Mouse (Mus musculus): Measurements from ENCODE around the gene Dcp1b. TPM values are rescaled to one million over a fixed set of nuclear protein-coding genes. Genes with fewer than 3 reads are reported as not detected.
"Not testable (repeated sequence)": the region's sequence is repeated elsewhere in the genome, so short reads cannot be mapped to it uniquely, and the experiment has no call there.

Dcp1b gene
- polyA plus RNA-seq, 1 experiment from 2014 or later: 7.3 TPM

DNA sequence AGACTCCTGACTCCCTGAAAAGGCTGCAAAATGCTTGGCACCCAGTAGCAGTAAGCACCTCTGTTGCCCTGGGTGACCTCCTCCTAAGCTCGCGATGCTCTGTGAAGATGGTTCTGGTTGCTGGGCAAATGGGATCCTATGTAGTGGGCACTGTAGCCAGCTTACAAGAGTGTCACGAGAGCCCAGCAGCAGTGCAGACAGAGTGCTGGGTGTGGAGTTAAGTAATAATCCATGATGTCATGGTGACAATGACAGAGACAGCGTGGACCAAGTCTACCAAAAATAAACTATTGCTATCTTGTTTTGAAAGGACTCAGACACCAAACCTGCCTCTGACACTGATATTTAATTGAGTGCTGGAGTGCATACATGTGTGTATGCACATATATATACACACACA is 26.5 kb downstream of the Dcp1b start:
- Histone ChIP-seq H3K27ac (ENCODE audit: low read depth) (no peak overlapping the region), H3K4me3 (ENCODE audit: low read depth, low read length) (no peak overlapping the region), H3K9me3 (ENCODE audit: low read depth, low read length) (no peaks in the 10 kb centered on the region), H3K27me3 (ENCODE audit: insufficient read depth, low read length) (no peaks in the 10 kb centered on the region), H3K4me2 (no peak overlapping the region), H3K4me1 (ENCODE audit: insufficient read depth) (no peaks in the 10 kb centered on the region), H3K9ac (no peak overlapping the region), H3K36me3 (ENCODE audit: insufficient read depth) (no peaks in the 10 kb centered on the region)
- no peak for DNase-seq
- ATAC-seq (ENCODE audit: insufficient read depth): no peak
- WGBS: 73% methylated on average over 4 of the region's 4 CpGs
- TF ChIP-seq CTCF (IDR thresholded peaks at IDR 0.05; ENCODE audit: low read depth): no peak

DNA sequence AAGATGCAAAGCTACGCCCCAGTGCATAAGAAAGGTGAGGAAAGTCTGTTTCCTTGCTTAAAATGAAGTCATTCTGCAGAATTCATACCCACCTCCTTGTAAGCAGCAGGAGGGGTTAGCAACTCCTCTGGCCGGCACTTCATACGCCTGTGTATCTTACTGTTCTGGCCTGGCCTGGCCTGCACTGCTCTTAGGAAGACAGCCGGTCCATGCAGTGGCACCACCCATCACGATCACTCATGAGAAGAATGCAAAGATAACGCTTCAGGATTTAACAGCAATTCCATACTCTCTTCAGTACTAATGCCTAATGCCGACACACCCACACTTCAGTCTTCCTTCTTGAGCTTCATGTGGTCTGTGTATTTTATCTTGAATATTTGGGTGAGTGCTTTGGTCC is 29.2 kb downstream of the Dcp1b start:
- no peaks in the 10 kb centered on the region for H3K4me1 ChIP-seq (ENCODE audit: insufficient read depth)
- no peak overlapping the region for H3K27ac ChIP-seq (ENCODE audit: low read depth)
- DNase-seq (peak; percentile 34), ATAC-seq (ENCODE audit: insufficient read depth) (peak; percentile 63; the same call in 1 of the 2 replicates)
- TF ChIP-seq CTCF (IDR thresholded peaks at IDR 0.05; ENCODE audit: low read depth): no peak
- no peaks in the 10 kb centered on the region for H3K9me3 ChIP-seq (ENCODE audit: low read depth, low read length)
- H3K4me3 ChIP-seq (ENCODE audit: low read depth, low read length): no peak overlapping the region
- 54% methylated on average over 7 of the region's 7 CpGs for WGBS
- H3K27me3 ChIP-seq (ENCODE audit: insufficient read depth, low read length): no peaks in the 10 kb centered on the region
- H3K36me3 ChIP-seq (ENCODE audit: insufficient read depth): no peaks in the 10 kb centered on the region
- no peak overlapping the region for H3K4me2 ChIP-seq
- H3K9ac ChIP-seq: no peak overlapping the region

DNA sequence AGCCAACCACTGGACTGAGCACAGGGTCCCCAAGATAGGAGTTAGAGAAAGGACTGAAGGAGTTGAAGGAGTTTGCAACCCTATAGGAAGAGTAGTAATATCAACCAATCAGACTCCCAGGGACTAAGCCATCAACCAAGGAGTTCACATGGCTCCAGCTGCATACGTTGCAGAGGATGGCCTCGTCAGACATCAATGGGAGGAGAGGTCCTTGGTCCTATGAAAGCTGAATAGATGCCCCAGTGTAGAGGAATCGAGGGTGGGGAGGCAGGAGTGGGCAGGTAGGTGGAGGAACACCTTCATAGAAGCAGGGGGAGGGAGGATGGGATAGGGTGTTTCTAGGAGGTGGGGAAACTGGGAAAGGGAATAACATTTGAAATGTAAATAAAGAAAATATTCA is 29.9 kb downstream of the Dcp1b start:
- no peak overlapping the region for H3K4me2 ChIP-seq
- no peak overlapping the region for H3K9ac ChIP-seq
- DNase-seq: no peak
- 75% methylated on average over 3 of the region's 3 CpGs for WGBS
- H3K9me3 ChIP-seq (ENCODE audit: low read depth, low read length): no peaks in the 10 kb centered on the region
- no peaks in the 10 kb centered on the region for H3K27me3 ChIP-seq (ENCODE audit: insufficient read depth, low read length)
- H3K4me1 ChIP-seq (ENCODE audit: insufficient read depth): no peaks in the 10 kb centered on the region
- H3K4me3 ChIP-seq (ENCODE audit: low read depth, low read length): no peak overlapping the region
- no peak for TF ChIP-seq CTCF (IDR thresholded peaks at IDR 0.05; ENCODE audit: low read depth)
- no peak for ATAC-seq (ENCODE audit: insufficient read depth)
- H3K36me3 ChIP-seq (ENCODE audit: insufficient read depth): no peaks in the 10 kb centered on the region
- no peak overlapping the region for H3K27ac ChIP-seq (ENCODE audit: low read depth)

DNA sequence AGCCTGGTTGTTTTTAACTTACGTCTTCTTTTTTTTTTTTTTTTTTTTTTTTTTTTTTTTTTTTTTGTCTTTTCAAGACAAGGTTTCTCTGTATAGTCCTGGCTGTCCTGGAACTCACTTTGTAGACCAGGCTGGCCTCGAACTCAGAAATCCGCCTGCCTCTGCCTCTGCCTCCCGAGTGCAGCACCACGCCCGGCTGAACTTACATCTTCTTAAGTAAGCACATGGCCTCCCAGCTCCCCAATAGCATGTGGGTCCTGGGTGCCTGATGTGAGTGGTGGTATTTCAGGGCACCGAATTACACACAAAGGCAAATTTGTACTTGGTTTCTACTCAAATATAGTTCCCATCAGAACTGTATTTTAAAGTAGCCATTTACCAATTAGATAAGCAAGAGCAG is 31.0 kb downstream of the Dcp1b start:
- not testable (repeated sequence) for H3K27ac ChIP-seq (ENCODE audit: low read depth); H3K27me3 ChIP-seq (ENCODE audit: insufficient read depth, low read length); H3K4me3 ChIP-seq (ENCODE audit: low read depth, low read length); DNase-seq; H3K9me3 ChIP-seq (ENCODE audit: low read depth, low read length); ATAC-seq (ENCODE audit: insufficient read depth); H3K36me3 ChIP-seq (ENCODE audit: insufficient read depth); H3K9ac ChIP-seq; H3K4me1 ChIP-seq (ENCODE audit: insufficient read depth); H3K4me2 ChIP-seq
- 82% methylated on average over 7 of the region's 7 CpGs for WGBS

DNA sequence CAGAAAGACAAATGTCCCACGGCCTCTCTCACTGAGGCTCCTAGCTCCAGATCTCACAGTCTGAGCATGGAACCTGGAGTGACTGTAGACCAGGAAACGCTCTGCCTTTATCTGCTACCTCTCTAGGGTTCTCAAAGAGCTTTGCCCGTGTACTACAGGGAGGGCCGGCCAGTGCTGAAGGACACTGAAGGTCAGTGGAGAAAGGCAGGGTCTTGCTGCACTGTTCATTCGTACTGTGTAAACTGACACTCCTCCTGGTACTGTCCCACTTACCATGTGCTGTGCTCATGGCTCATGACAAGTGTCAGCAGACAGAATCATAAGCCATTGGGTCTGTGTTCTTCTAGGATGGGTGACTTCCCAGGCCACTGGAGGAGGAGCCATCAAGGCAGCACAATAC is 38.3 kb downstream of the Dcp1b start:
- no peak for TF ChIP-seq CTCF (IDR thresholded peaks at IDR 0.05; ENCODE audit: low read depth)
- Histone ChIP-seq H3K4me1 (ENCODE audit: insufficient read depth) (no peaks in the 10 kb centered on the region), H3K4me2 (no peak overlapping the region), H3K27ac (ENCODE audit: low read depth) (no peak overlapping the region), H3K9ac (no peak overlapping the region), H3K27me3 (ENCODE audit: insufficient read depth, low read length) (no peaks in the 10 kb centered on the region), H3K4me3 (ENCODE audit: low read depth, low read length) (no peak overlapping the region), H3K36me3 (ENCODE audit: insufficient read depth) (peaks cover 22% of the 10 kb centered on the region; the same call in 1 of the 2 replicates), H3K9me3 (ENCODE audit: low read depth, low read length) (no peaks in the 10 kb centered on the region)
- no peak for DNase-seq
- WGBS: 76% methylated on average over 5 of the region's 5 CpGs
- no peak for ATAC-seq (ENCODE audit: insufficient read depth)

DNA sequence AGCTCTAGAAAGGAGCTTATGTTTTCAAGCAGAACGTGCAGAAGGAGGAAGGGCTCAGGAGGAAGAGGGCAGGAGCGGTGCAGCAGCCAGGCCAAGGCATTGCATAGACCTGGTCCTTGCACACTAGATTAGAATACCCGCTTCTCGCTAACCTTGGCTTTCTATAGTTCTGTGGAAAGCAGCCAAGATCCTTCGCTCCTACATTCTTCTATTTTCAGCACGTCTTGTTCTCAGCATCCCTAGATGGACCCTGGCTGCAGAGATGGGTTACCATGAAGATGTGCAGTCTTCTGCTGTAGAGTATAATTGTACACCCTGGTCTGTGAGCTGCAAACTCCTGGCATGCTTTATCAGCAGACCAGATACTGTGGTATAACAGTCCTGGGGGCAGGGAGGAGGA is 39.1 kb downstream of the Dcp1b start:
- WGBS: 71% methylated on average over 6 of the region's 6 CpGs
- no peak for ATAC-seq (ENCODE audit: insufficient read depth)
- H3K27ac ChIP-seq (ENCODE audit: low read depth): no peak overlapping the region

DNA sequence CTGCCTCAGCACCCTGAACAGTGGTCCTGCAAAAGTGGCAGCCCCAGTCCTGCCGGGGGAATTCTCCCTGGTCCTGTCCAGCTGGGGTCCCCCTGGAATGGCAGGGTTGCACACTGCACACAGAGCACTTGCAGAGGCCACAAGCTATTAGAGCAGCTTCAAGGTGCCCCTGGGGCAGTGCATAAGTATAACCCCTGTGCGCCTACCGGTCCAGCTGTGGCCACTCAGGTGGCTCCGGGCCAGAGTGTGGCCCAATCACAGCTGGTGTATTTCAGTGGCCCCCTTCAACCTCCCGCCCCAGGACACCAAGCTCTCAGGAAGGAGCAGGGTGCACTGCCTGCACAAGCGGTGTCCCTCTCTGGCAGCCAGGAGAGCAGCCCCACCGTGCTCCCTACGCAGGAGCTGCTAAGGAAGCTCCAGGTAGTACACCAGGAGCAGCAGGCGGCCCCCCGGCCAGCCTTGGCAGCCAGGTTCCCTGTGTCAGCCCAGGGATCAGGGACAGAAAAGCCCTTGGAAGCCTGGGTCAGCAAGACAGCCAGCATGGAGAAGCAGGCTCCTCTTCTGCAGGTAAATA is 40.1 kb downstream of the Dcp1b start:
- ATAC-seq (ENCODE audit: insufficient read depth): no peak
- DNase-seq: no peak
- H3K4me3 ChIP-seq (ENCODE audit: low read depth, low read length): no peak overlapping the region
- no peak overlapping the region for H3K9ac ChIP-seq
- 82% methylated on average over 10 of the region's 10 CpGs for WGBS
- no peak for TF ChIP-seq CTCF (IDR thresholded peaks at IDR 0.05; ENCODE audit: low read depth)
- peaks cover 22% of the 10 kb centered on the region; the same call in 1 of the 2 replicates for H3K36me3 ChIP-seq (ENCODE audit: insufficient read depth)
- H3K27ac ChIP-seq (ENCODE audit: low read depth): no peak overlapping the region
- no peaks in the 10 kb centered on the region for H3K4me1 ChIP-seq (ENCODE audit: insufficient read depth)
- H3K4me2 ChIP-seq: no peak overlapping the region
- no peaks in the 10 kb centered on the region for H3K9me3 ChIP-seq (ENCODE audit: low read depth, low read length)
- H3K27me3 ChIP-seq (ENCODE audit: insufficient read depth, low read length): no peaks in the 10 kb centered on the region

More for the DNA sequence above, 39.1 kb downstream of the Dcp1b start:
- Histone ChIP-seq H3K9ac (no peak overlapping the region), H3K36me3 (ENCODE audit: insufficient read depth) (peaks cover 22% of the 10 kb centered on the region; the same call in 1 of the 2 replicates), H3K4me2 (no peak overlapping the region), H3K4me1 (ENCODE audit: insufficient read depth) (no peaks in the 10 kb centered on the region), H3K9me3 (ENCODE audit: low read depth, low read length) (no peaks in the 10 kb centered on the region), H3K27me3 (ENCODE audit: insufficient read depth, low read length) (no peaks in the 10 kb centered on the region), H3K4me3 (ENCODE audit: low read depth, low read length) (no peak overlapping the region)
- TF ChIP-seq CTCF (IDR thresholded peaks at IDR 0.05; ENCODE audit: low read depth): no peak
- no peak for DNase-seq
